ENCODE assay signal across 12 mouse cellular contexts in genomic region chr4:98109911-98110310, GRCm38 (mm10).
DNase-seq lines count a peak whose midpoint lies in the region; ATAC-seq and TF ChIP-seq lines count a peak whose summit lies in the region.
"Had no signal": no experiment of that assay in that cellular context is flagged by ENCODE, and none has a peak within 500 bp of the region (broad histone marks: within the 10 kb centered on the region; RNA-seq: fewer than 3 reads in every experiment).

No protein-coding gene starts in this region.

- peaks cover 21% of the 10 kb centered on the region for H3K4me1 ChIP-seq in liver, postnatal 0 days (ENCODE audit: insufficient read depth)
- peaks cover 15% of the 10 kb centered on the region for H3K4me1 ChIP-seq in liver, embryonic 12.5 days
- peaks cover 45% of the 10 kb centered on the region for H3K4me1 ChIP-seq in hindbrain, embryonic 12.5 days
- peaks cover 41% of the 10 kb centered on the region for H3K4me1 ChIP-seq in midbrain, embryonic 15.5 days

- H3K9me3 ChIP-seq in liver, postnatal 0 days (ENCODE audit: low read length) = no peaks in the 10 kb centered on the region
- no peaks in the 10 kb centered on the region for H3K9me3 ChIP-seq in liver, embryonic 12.5 days (replicated peaks)
- no peaks in the 10 kb centered on the region for H3K9me3 ChIP-seq in hindbrain, embryonic 12.5 days (replicated peaks)
- H3K9me3 ChIP-seq in midbrain, embryonic 15.5 days = no peaks in the 10 kb centered on the region

- no peak overlapping the region for H3K9ac ChIP-seq in liver, postnatal 0 days (replicated peaks)
- H3K9ac ChIP-seq in liver, embryonic 12.5 days = no peak overlapping the region
- H3K9ac ChIP-seq in hindbrain, embryonic 12.5 days = no peak overlapping the region
- H3K9ac ChIP-seq in midbrain, embryonic 15.5 days = no peak overlapping the region

- DNase-seq in heart, adult 11 months = peak; percentile 66
- DNase-seq in heart, postnatal 14 days = no peak
- no peak for DNase-seq in liver, postnatal 0 days
- no peak for DNase-seq in cerebellum, postnatal 36 days
- DNase-seq: adrenal gland, postnatal 25 days; B cell, adult 2 months; kidney, adult 9 months; thymus, postnatal 14 days had no signal

- H3K4me2 ChIP-seq in liver, postnatal 0 days (ENCODE audit: low read depth, low read length) = no peak overlapping the region
- H3K4me2 ChIP-seq in liver, embryonic 12.5 days = no peak overlapping the region
- no peak overlapping the region for H3K4me2 ChIP-seq in hindbrain, embryonic 12.5 days (replicated peaks)
- no peak overlapping the region for H3K4me2 ChIP-seq in midbrain, embryonic 15.5 days

- H3K27ac ChIP-seq in liver, postnatal 0 days (ENCODE audit: low read depth) = peak overlapping the region; percentile 9; the same call in 1 of the 2 replicates
- H3K27ac ChIP-seq in liver, embryonic 12.5 days = no peak overlapping the region
- peak overlapping the region; percentile 92 for H3K27ac ChIP-seq in hindbrain, embryonic 12.5 days
- peak overlapping the region; percentile 71 for H3K27ac ChIP-seq in midbrain, embryonic 15.5 days

- no peak for ATAC-seq in liver, postnatal 0 days
- no peak for ATAC-seq in liver, embryonic 12.5 days
- no peak for ATAC-seq in hindbrain, embryonic 12.5 days (ENCODE audit: low FRiP score)
- no peak for ATAC-seq in midbrain, embryonic 15.5 days (replicated peaks)
- ATAC-seq in megakaryocyte, adult 5-6 weeks (ENCODE audit: poor library complexity, severe bottlenecking) = no peak

- no peak for TF ChIP-seq CTCF in liver, postnatal 0 days (IDR thresholded peaks at IDR 0.05; ENCODE audit: low read depth)

- intact Hi-C loops in heart, postnatal 14 days (cut with DNase I) = loop anchor here (2.0 to 10.0 kb wide), 9 partner anchors 63 to 545 kb away; partner anchors contain the start of gene E130114P18Rik

- WGBS in liver, postnatal 0 days (ENCODE audit: insufficient replicate concordance) = 79% methylated on average over 4 of the region's 4 CpGs
- 76% methylated on average over 4 of the region's 4 CpGs for WGBS in liver, embryonic 12.5 days (ENCODE audit: insufficient replicate concordance)
- WGBS in hindbrain, embryonic 12.5 days = 84% methylated on average over 4 of the region's 4 CpGs
- 74% methylated on average over 4 of the region's 4 CpGs for WGBS in midbrain, embryonic 15.5 days

- H3K27me3 ChIP-seq in liver, postnatal 0 days (ENCODE audit: insufficient read depth, low read length) = no peaks in the 10 kb centered on the region
- H3K27me3 ChIP-seq in liver, embryonic 12.5 days (replicated peaks) = peaks cover 28% of the 10 kb centered on the region; the same call in 1 of the 2 replicates
- H3K27me3 ChIP-seq in hindbrain, embryonic 12.5 days = no peaks in the 10 kb centered on the region
- H3K27me3 ChIP-seq in midbrain, embryonic 15.5 days (replicated peaks) = no peaks in the 10 kb centered on the region; the same call in 1 of the 2 replicates

- no peak overlapping the region for H3K4me3 ChIP-seq in liver, postnatal 0 days (ENCODE audit: low read depth, low read length)
- H3K4me3 ChIP-seq in liver, embryonic 12.5 days = no peak overlapping the region
- no peak overlapping the region for H3K4me3 ChIP-seq in hindbrain, embryonic 12.5 days
- H3K4me3 ChIP-seq in midbrain, embryonic 15.5 days = no peak overlapping the region

- no peaks in the 10 kb centered on the region for H3K36me3 ChIP-seq in liver, postnatal 0 days (replicated peaks; ENCODE audit: insufficient read depth, low read length)
- no peaks in the 10 kb centered on the region for H3K36me3 ChIP-seq in liver, embryonic 12.5 days
- no peaks in the 10 kb centered on the region for H3K36me3 ChIP-seq in hindbrain, embryonic 12.5 days
- no peaks in the 10 kb centered on the region for H3K36me3 ChIP-seq in midbrain, embryonic 15.5 days (replicated peaks)

- no peak for TF ChIP-seq EP300 in liver, postnatal 0 days (IDR thresholded peaks at IDR 0.05; ENCODE audit: low read depth)
